Mouse (Mus musculus) adrenal gland, adult 18-20 months (tissue): ENCODE data around the gene Plekhh3. TPM values are rescaled to one million over a fixed set of nuclear protein-coding genes. Genes with fewer than 3 reads are reported as not detected.
A peak's percentile ranks its signal among the peaks of the same experiment; 100 is the strongest.

Experiments used
- DNase-seq, 2 experiments: peaks; one replicate each; pipeline ENCODE4 v3.0.0; 2021 to 2022; ENCODE audit warnings: low spot score in 2 of 2
- total RNA-seq, 2 experiments: library from RNA; stranded (reverse); gene quantifications; 1 replicate in 1 of 2; 2 replicates in 1 of 2; pipeline ENCODE4 v1.2.3; 2021

Gene Plekhh3
- total RNA-seq, 2 experiments from 2014 or later, result 24.3 to 25.6 TPM

- DNase-seq, result no peak
Measured at GRCm38 (mm10) chr11:101155151-101155550, 16.0 kb downstream of the Plekhh3 start.

GRCm38 (mm10) chr11:101154648-101155047, 16.5 kb downstream of the Plekhh3 start:
- DNase-seq, result no peak

- DNase-seq, result no peak
Measured at GRCm38 (mm10) chr11:101152825-101153224, 18.3 kb downstream of the Plekhh3 start.

GRCm38 (mm10) chr11:101151063-101151462, 20.1 kb downstream of the Plekhh3 start:
- no peak for DNase-seq

GRCm38 (mm10) chr11:101149178-101150105, 21.7 kb downstream of the Plekhh3 start:
- DNase-seq, result no peak

GRCm38 (mm10) chr11:101148751-101149150, 22.4 kb downstream of the Plekhh3 start:
- DNase-seq, result no peak

- DNase-seq, result no peak
Measured at GRCm38 (mm10) chr11:101146377-101146776, 24.8 kb downstream of the Plekhh3 start.

GRCm38 (mm10) chr11:101143338-101144225, 27.6 kb downstream of the Plekhh3 start:
- DNase-seq, result no peak

- DNase-seq, result no peak
Measured at GRCm38 (mm10) chr11:101142215-101142967, 28.8 kb downstream of the Plekhh3 start.

- DNase-seq, result no peak
Measured at GRCm38 (mm10) chr11:101141088-101141487, 30.1 kb downstream of the Plekhh3 start.

- no peak for DNase-seq
Measured at GRCm38 (mm10) chr11:101140164-101140819, 30.9 kb downstream of the Plekhh3 start.

GRCm38 (mm10) chr11:101138536-101139181, 32.5 kb downstream of the Plekhh3 start:
- DNase-seq, result peak in 1 of 2 experiments; percentile 41

GRCm38 (mm10) chr11:101137000-101137399, 34.2 kb downstream of the Plekhh3 start:
- no peak for DNase-seq

- DNase-seq, result peak in 1 of 2 experiments; percentile 74
Measured at GRCm38 (mm10) chr11:101134217-101134865, 36.8 kb downstream of the Plekhh3 start.

GRCm38 (mm10) chr11:101133037-101133436, 38.1 kb downstream of the Plekhh3 start:
- no peak for DNase-seq

GRCm38 (mm10) chr11:101131701-101132100, 39.5 kb downstream of the Plekhh3 start:
- DNase-seq, result no peak

- no peak for DNase-seq
Measured at GRCm38 (mm10) chr11:101131187-101131586, 40.0 kb downstream of the Plekhh3 start.

- DNase-seq, result no peak
Measured at GRCm38 (mm10) chr11:101130056-101130756, 40.9 kb downstream of the Plekhh3 start.
